Mouse (Mus musculus): ENCODE measurements around the gene C1s2. TPM values are rescaled to one million over a fixed set of nuclear protein-coding genes. Genes with fewer than 3 reads are reported as not detected.

Gene C1s2
- under 1 TPM in 1 of 2 experiments, not detected in 1; 0.13 TPM for total RNA-seq (2023)

DNA sequence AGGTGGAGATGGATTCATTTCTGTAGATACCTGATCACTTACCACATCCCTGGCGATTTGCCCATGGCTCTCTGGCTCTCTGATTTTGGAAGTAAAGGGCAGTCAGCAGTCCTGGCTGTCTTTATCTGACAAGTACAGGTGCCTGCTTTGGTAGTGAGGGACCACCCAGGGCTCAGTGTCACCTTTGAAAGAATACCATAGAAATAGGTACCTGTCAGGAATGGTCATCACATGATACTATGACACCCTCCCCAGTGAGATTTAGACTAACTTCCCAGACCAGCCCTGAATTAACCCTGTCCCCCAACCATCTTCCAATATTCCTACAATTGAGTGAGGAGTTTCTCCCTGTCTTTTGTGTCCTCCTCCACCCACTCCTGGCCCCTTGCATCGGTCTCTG lies at the start of gene C1s2:
Gene C1s2 (minus strand): TSS at position 101 of the 400 bp plus-strand sequence.

DNA sequence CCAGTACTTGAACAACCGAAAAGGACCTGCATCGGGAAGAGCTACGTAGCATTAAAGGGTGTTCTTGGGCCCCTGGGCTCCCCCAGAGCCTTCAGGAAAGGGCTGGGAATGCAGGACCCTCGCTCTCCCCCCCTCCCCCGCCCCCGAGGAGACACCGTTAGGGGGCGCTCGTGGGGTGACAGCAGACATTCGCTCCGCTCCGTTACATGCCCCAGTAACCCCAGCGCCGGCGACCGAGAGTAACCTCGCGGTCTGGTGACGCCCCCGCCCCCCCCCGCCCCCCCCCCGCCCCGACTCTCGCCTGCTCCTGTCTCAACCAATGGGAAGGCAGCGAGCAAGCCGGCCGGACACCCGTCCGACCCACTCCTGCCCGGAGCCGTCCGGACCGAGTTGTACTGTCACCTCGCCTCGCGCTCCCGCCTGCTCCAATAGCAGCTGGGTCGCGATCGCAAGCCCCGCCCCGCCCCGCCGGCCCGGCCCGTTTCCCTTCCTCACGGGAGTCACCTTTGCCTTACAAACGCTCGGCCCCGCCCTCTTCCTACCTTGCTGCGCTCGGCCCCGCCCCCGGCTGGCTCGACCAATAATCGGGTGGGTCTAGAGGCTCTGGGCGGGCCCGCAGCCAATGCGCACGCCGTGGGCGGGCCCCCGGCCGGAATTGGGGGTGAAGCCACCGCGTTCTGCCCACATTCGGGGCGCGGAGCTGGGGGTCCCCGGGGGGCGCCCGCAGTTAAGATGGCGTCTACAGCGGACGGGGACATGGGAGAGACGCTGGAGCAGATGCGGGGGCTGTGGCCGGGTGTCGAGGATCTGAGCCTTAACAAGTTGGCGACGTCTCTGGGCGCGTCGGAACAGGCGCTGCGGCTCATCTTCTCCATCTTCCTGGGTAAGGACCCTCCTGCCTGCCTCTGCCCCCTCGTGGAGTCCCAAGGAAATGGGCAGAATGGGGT lies 26.9 kb upstream of the C1s2 start, which contains the start of gene Lpcat3:
Gene Lpcat3 (plus strand): TSS at position 551 of the 947 bp plus-strand sequence.

Other genes with a start within 250 kb of the C1s2 start
- gene Pex5, start 221.0 kb downstream of the C1s2 start, total RNA-seq (2023): 10 to 100 TPM; 41.4 to 43.1 TPM
- 1 to 10 TPM; 3.1 to 4.5 TPM for gene Clstn3, start 171.3 kb downstream of the C1s2 start, total RNA-seq (2023)
- 10 to 100 TPM; 44.5 to 46.7 TPM for gene C1rl, start 143.0 kb downstream of the C1s2 start, total RNA-seq (2023)
- gene C1ra, start 123.7 kb downstream of the C1s2 start, total RNA-seq (2023): 1 to 10 TPM; 3.5 to 5.7 TPM
- gene C1s1, start 93.7 kb downstream of the C1s2 start, total RNA-seq (2023): not detected
- gene C1rb, start 65.8 kb downstream of the C1s2 start, total RNA-seq (2023): under 1 TPM; 0.22 to 0.62 TPM
- gene Lpcat3, start 26.9 kb upstream of the C1s2 start, total RNA-seq (2023): 10 to 100 TPM; 55.6 to 64.5 TPM
- gene Emg1, start 76.1 kb upstream of the C1s2 start, total RNA-seq (2023): 10 to 100 TPM; 53.2 to 62.5 TPM
- gene Phb2, start 76.3 kb upstream of the C1s2 start, total RNA-seq (2023): 100 to 1,000 TPM; 119 to 130 TPM
- 100 to 1,000 TPM; 378 to 393 TPM for gene Ptpn6, start 102.6 kb upstream of the C1s2 start, total RNA-seq (2023)
- 100 to 1,000 TPM; 116 to 117 TPM for gene Grcc10, start 105.3 kb upstream of the C1s2 start, total RNA-seq (2023)
- 1 to 10 TPM in 1 of 2 experiments, not detected in 1; 1.1 TPM for gene Gm45234, start 119.9 kb upstream of the C1s2 start, total RNA-seq (2023)
- 10 to 100 TPM; 32.0 to 35.9 TPM for gene Atn1, start 120.4 kb upstream of the C1s2 start, total RNA-seq (2023)
- not detected for gene Eno2, start 133.6 kb upstream of the C1s2 start, total RNA-seq (2023)
- gene Lrrc23, start 143.6 kb upstream of the C1s2 start, total RNA-seq (2023): not detected
- gene Spsb2, start 172.6 kb upstream of the C1s2 start, total RNA-seq (2023): 10 to 100 TPM; 21.0 to 23.8 TPM
- 100 to 1,000 TPM; 131 to 139 TPM for gene Tpi1, start 178.2 kb upstream of the C1s2 start, total RNA-seq (2023)
- 10 to 100 TPM; 58.2 to 61.3 TPM for gene Usp5, start 193.4 kb upstream of the C1s2 start, total RNA-seq (2023)
- 10 to 100 TPM; 77.1 to 93.0 TPM for gene Cdca3, start 193.5 kb upstream of the C1s2 start, total RNA-seq (2023)
- not detected for gene Gnb3, start 204.2 kb upstream of the C1s2 start, total RNA-seq (2023)
- under 1 TPM; 0.55 to 0.61 TPM for gene P3h3, start 221.7 kb upstream of the C1s2 start, total RNA-seq (2023)
- under 1 TPM in 1 of 2 experiments, not detected in 1; 0.15 TPM for gene Gpr162, start 227.9 kb upstream of the C1s2 start, total RNA-seq (2023)

All from neutrophil, adult 83 days (primary cell).